Mouse (Mus musculus): ENCODE measurements around the gene Clpsl2. TPM values are rescaled to one million over a fixed set of nuclear protein-coding genes. Genes with fewer than 3 reads are reported as not detected.

Gene Clpsl2
- total and polyA plus RNA-seq, 3 experiments, result not detected

DNA sequence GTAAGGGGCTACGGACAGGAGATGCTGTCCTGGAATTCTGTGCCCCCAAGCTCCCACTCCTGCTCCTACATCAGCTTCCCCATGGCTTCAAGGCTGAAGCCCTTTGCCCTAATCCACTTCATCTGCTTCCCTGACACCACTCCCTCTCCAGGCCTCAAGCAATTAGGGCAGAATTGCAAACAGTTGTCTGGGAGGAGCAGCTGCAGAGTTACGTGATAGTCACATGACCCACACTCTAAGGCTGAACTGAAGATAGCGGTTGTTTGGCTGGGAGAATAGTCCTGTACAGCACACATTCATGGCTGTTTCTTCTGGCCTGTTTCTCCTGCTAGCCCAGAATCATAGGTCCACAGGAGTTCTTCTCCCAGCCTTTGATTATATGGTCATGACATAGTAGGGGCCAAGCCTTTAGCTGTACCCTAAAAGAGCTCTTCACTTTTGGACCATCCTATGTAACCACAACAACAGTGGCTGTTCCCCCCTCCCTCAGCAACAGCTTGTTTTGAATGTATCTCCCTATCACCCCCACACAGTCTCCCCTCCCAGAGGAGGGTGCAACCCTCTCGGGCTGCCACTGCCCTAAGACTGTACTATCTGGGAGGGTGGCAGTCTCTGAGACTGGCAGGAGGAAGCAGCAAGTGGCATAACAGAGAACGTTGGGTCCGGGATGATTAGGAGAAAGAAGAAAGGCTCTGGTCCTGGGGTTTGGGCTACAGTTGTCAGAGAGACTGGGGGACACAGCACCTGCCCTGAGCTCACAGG, 7.6 kb downstream of the Clpsl2 start:
- Histone ChIP-seq H3K79me2 (replicated peaks; ENCODE audit: control insufficient read depth, insufficient read depth, low read length) (no peaks in the 10 kb centered on the region), H3K4me1 (ENCODE audit: control insufficient read depth, insufficient read depth, low read length) (no peaks in the 10 kb centered on the region; the same call in 1 of the 2 replicates), H3K27me3 (ENCODE audit: control insufficient read depth, insufficient read depth, low read length) (no peaks in the 10 kb centered on the region), H3K9ac (ENCODE audit: low read depth, low read length) (no peak overlapping the region), H3K4me3 (no peak overlapping the region), H3K27ac (no peak overlapping the region), H3K36me3 (ENCODE audit: control insufficient read depth, insufficient read depth, low read length) (no peaks in the 10 kb centered on the region)
- 49% methylated on average over 6 of the region's 6 CpGs for WGBS
- no peak for DNase-seq
- TF ChIP-seq POLR2A (IDR thresholded peaks at IDR 0.05; ENCODE audit: insufficient read depth, low read depth, low read length) (no peak), CTCF (IDR thresholded peaks at IDR 0.05) (no peak), EP300 (IDR thresholded peaks at IDR 0.05; ENCODE audit: insufficient read depth, low read depth, low read length) (no peak)
- intact Hi-C loops (cut with DNase I), result no loop called here

DNA sequence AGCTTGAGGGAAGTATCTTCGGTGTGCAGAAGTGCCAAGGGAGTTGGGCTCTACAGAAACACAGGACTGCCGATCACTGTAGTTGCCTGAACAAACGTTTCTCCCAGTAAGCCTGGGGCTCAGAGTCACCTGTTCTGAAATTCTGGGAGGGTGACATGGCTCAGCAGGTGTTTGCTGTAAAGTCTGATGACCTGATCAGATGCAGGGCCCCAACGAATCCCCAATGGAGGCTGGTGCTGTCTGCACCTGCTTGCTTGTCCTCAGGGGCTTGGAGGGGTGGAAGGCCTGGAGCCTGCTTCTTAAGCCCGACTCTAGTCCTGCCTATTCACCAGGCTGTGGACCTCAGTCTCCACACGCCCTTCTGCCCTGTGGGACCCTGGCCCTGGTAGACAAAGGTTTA, 8.6 kb downstream of the Clpsl2 start:
- Histone ChIP-seq H3K9ac (ENCODE audit: low read depth, low read length) (no peak overlapping the region), H3K27ac (no peak overlapping the region), H3K36me3 (ENCODE audit: control insufficient read depth, insufficient read depth, low read length) (no peaks in the 10 kb centered on the region), H3K79me2 (replicated peaks; ENCODE audit: control insufficient read depth, insufficient read depth, low read length) (no peaks in the 10 kb centered on the region), H3K4me3 (no peak overlapping the region), H3K4me1 (ENCODE audit: control insufficient read depth, insufficient read depth, low read length) (no peaks in the 10 kb centered on the region; the same call in 1 of the 2 replicates), H3K27me3 (ENCODE audit: control insufficient read depth, insufficient read depth, low read length) (no peaks in the 10 kb centered on the region)
- intact Hi-C loops (cut with DNase I), result no loop called here
- no peak for DNase-seq
- WGBS, result 69% methylated on average over 6 of the region's 6 CpGs
- no peak for TF ChIP-seq EP300 (IDR thresholded peaks at IDR 0.05; ENCODE audit: insufficient read depth, low read depth, low read length)
- no peak for TF ChIP-seq POLR2A (IDR thresholded peaks at IDR 0.05; ENCODE audit: insufficient read depth, low read depth, low read length)
- TF ChIP-seq CTCF (IDR thresholded peaks at IDR 0.05), result no peak

DNA sequence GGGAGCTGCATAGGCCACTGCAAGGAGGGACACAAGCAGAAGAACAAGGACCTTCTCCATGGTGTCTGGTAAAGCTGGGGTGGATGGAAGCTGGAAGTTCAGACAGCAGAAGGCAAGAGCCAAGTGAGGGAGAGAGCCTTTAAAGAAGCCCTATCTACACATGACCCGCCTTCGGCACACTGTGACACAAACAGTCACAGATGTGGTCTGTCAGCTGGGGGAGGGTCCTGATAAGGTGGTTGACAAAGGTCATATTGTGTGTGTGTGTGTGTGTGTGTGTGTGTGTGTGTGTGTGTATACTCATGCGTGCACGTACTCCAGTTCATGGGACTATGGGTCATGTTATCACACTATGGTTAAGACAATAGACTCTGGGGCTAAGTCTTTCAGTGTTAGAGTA, 11.4 kb downstream of the Clpsl2 start, which contains the start of gene Clps:
Gene Clps, minus strand, starts transcription at position 169 of the 400 bp plus-strand sequence.
- no peaks in the 10 kb centered on the region for H3K27me3 ChIP-seq (ENCODE audit: control insufficient read depth, insufficient read depth, low read length)
- 59% methylated on average over 4 of the region's 4 CpGs for WGBS

DNA sequence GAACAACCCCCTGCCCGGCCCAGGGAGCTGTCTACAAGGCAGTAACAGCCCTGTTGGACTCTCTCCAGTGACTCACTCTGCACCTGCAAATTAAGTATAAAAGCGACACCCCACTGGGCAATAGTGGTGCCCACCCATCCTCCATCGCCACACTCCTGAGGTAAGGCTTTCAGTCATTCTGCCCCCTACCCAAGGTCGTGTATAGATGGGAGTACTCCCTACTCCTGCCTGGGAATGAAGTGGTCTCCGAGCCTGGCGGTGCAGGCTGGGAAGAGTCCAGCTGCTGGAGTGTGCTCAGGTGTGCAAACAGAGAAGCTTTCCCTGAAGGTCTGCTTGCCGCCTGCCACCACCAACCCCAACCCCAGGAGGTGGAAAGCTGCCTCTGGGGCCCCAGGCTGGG, 12.4 kb downstream of the Clpsl2 start:
- Histone ChIP-seq H3K9ac (ENCODE audit: low read depth, low read length) (no peak overlapping the region), H3K27ac (no peak overlapping the region), H3K79me2 (replicated peaks; ENCODE audit: control insufficient read depth, insufficient read depth, low read length) (no peaks in the 10 kb centered on the region), H3K4me1 (ENCODE audit: control insufficient read depth, insufficient read depth, low read length) (no peaks in the 10 kb centered on the region; the same call in 1 of the 2 replicates), H3K36me3 (ENCODE audit: control insufficient read depth, insufficient read depth, low read length) (no peaks in the 10 kb centered on the region), H3K4me3 (no peak overlapping the region), H3K27me3 (ENCODE audit: control insufficient read depth, insufficient read depth, low read length) (no peaks in the 10 kb centered on the region)
- TF ChIP-seq POLR2A (IDR thresholded peaks at IDR 0.05; ENCODE audit: insufficient read depth, low read depth, low read length) (no peak), EP300 (IDR thresholded peaks at IDR 0.05; ENCODE audit: insufficient read depth, low read depth, low read length) (no peak), CTCF (IDR thresholded peaks at IDR 0.05) (no peak)
- DNase-seq, result no peak
- 64% methylated on average over 7 of the region's 7 CpGs for WGBS
- intact Hi-C loops (cut with DNase I), result no loop called here

More for the DNA sequence above, 11.4 kb downstream of the Clpsl2 start, which contains the start of gene Clps:
- no peaks in the 10 kb centered on the region for H3K79me2 ChIP-seq (replicated peaks; ENCODE audit: control insufficient read depth, insufficient read depth, low read length)
- intact Hi-C loops (cut with DNase I), result no loop called here
- DNase-seq, result no peak
- no peaks in the 10 kb centered on the region; the same call in 1 of the 2 replicates for H3K4me1 ChIP-seq (ENCODE audit: control insufficient read depth, insufficient read depth, low read length)
- H3K36me3 ChIP-seq (ENCODE audit: control insufficient read depth, insufficient read depth, low read length), result no peaks in the 10 kb centered on the region
- H3K9ac ChIP-seq (ENCODE audit: low read depth, low read length), result no peak within 1 kb of the TSS
- TF ChIP-seq CTCF (IDR thresholded peaks at IDR 0.05) (no peak), EP300 (IDR thresholded peaks at IDR 0.05; ENCODE audit: insufficient read depth, low read depth, low read length) (no peak), POLR2A (IDR thresholded peaks at IDR 0.05; ENCODE audit: insufficient read depth, low read depth, low read length) (no peak)
- H3K4me3 ChIP-seq, result no peak within 1 kb of the TSS
- H3K27ac ChIP-seq, result no peak within 1 kb of the TSS

DNA sequence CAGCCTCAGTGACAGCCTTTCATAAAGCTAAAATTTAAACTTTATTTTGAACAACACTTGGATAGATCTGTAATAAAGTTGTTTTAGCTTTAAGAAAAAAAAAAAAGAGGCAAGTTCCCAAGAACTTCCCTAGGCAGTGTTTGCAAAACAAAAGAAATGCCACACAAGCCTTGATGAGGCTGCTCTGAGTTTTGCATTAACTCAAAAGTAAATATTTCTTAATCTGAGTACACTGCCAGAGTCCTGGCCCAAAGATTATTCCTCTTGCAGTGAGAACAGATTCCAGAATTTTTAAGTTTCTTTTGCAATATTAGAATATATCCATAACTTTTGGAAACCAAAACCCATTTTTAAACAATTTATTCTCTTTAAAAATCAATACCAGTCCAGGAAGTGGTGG, 16.0 kb downstream of the Clpsl2 start:
- no peak for DNase-seq
- Histone ChIP-seq H3K9ac (ENCODE audit: low read depth, low read length) (no peak overlapping the region), H3K36me3 (ENCODE audit: control insufficient read depth, insufficient read depth, low read length) (no peaks in the 10 kb centered on the region), H3K79me2 (replicated peaks; ENCODE audit: control insufficient read depth, insufficient read depth, low read length) (no peaks in the 10 kb centered on the region), H3K27me3 (ENCODE audit: control insufficient read depth, insufficient read depth, low read length) (no peaks in the 10 kb centered on the region), H3K4me1 (ENCODE audit: control insufficient read depth, insufficient read depth, low read length) (no peaks in the 10 kb centered on the region), H3K4me3 (no peak overlapping the region), H3K27ac (no peak overlapping the region)
- no peak for TF ChIP-seq POLR2A (IDR thresholded peaks at IDR 0.05; ENCODE audit: insufficient read depth, low read depth, low read length)
- TF ChIP-seq EP300 (IDR thresholded peaks at IDR 0.05; ENCODE audit: insufficient read depth, low read depth, low read length), result no peak
- TF ChIP-seq CTCF (IDR thresholded peaks at IDR 0.05), result no peak
- intact Hi-C loops (cut with DNase I), result no loop called here

DNA sequence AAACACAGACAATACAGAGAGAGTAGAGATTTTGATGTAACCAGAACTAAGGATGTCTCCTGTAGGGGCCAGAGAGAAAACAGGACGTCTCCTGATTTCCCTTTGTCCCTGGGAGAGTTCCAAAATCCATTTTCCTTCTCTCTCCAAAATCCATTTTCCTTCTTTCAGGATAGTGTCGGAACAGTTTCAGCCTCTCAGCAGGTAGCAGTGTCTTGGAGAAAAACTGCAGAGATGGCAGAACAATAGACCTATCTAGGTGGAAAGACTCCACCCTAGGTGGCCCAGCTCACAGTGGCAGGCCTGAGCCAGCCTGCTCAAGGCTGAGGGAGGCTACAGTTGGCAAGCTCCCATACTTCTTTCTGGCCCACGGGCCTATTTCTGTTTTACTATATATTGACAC, 18.3 kb downstream of the Clpsl2 start:
- no peak for DNase-seq
- no peak for TF ChIP-seq EP300 (IDR thresholded peaks at IDR 0.05; ENCODE audit: insufficient read depth, low read depth, low read length)
- TF ChIP-seq POLR2A (IDR thresholded peaks at IDR 0.05; ENCODE audit: insufficient read depth, low read depth, low read length), result no peak
- TF ChIP-seq CTCF (IDR thresholded peaks at IDR 0.05), result no peak
- Histone ChIP-seq H3K27ac (no peak overlapping the region), H3K9ac (ENCODE audit: low read depth, low read length) (no peak overlapping the region), H3K4me1 (ENCODE audit: control insufficient read depth, insufficient read depth, low read length) (no peaks in the 10 kb centered on the region), H3K4me3 (no peak overlapping the region), H3K79me2 (replicated peaks; ENCODE audit: control insufficient read depth, insufficient read depth, low read length) (no peaks in the 10 kb centered on the region), H3K36me3 (ENCODE audit: control insufficient read depth, insufficient read depth, low read length) (no peaks in the 10 kb centered on the region), H3K27me3 (ENCODE audit: control insufficient read depth, insufficient read depth, low read length) (no peaks in the 10 kb centered on the region)
- WGBS, result 41% methylated on average over 3 of the region's 3 CpGs
- intact Hi-C loops (cut with DNase I), result no loop called here

All from heart, adult 2 months (tissue).